Mouse (Mus musculus): ENCODE measurements around the gene Kif5a.

Kif5a gene

GRCm38 (mm10) chr10:127238241-127238824 lies 24.8 kb downstream of the Kif5a start:
- Histone ChIP-seq H3K4me3 (replicated peaks; ENCODE audit: low read length) (peak overlapping the region; percentile 66), H3K9me3 (ENCODE audit: low read length) (no peaks in the 10 kb centered on the region), H3K36me3 (ENCODE audit: insufficient read depth, low read length) (peaks cover 82% of the 10 kb centered on the region), H3K27me3 (ENCODE audit: insufficient read depth, low read length) (no peaks in the 10 kb centered on the region; the same call in 1 of the 2 replicates), H3K4me1 (replicated peaks; ENCODE audit: low read depth, low read length) (peaks cover 45% of the 10 kb centered on the region)
- no peak for TF ChIP-seq CTCF (conservative IDR thresholded peaks at IDR 0.05; ENCODE audit: low read length)
- peak; percentile 21; the same call in 1 of the 2 replicates for TF ChIP-seq NANOG (IDR thresholded peaks at IDR 0.05; ENCODE audit: borderline replicate concordance, low read length)

GRCm38 (mm10) chr10:127236541-127236940 lies 26.6 kb downstream of the Kif5a start:
- no peaks in the 10 kb centered on the region; the same call in 1 of the 2 replicates for H3K27me3 ChIP-seq (ENCODE audit: insufficient read depth, low read length)
- H3K4me1 ChIP-seq (replicated peaks; ENCODE audit: low read depth, low read length), result peaks cover 62% of the 10 kb centered on the region
- TF ChIP-seq CTCF (conservative IDR thresholded peaks at IDR 0.05; ENCODE audit: low read length) (no peak), NANOG (IDR thresholded peaks at IDR 0.05; ENCODE audit: borderline replicate concordance, low read length) (no peak), POU5F1 (IDR thresholded peaks at IDR 0.05; ENCODE audit: borderline replicate concordance, low read length) (no peak)
- no peak overlapping the region for H3K4me3 ChIP-seq (replicated peaks; ENCODE audit: low read length)
- H3K36me3 ChIP-seq (ENCODE audit: insufficient read depth, low read length), result peaks cover 75% of the 10 kb centered on the region
- H3K9me3 ChIP-seq (ENCODE audit: low read length), result no peaks in the 10 kb centered on the region

- Histone ChIP-seq H3K4me3 (replicated peaks; ENCODE audit: low read length) (no peak overlapping the region), H3K27me3 (ENCODE audit: insufficient read depth, low read length) (no peaks in the 10 kb centered on the region), H3K9me3 (ENCODE audit: low read length) (no peaks in the 10 kb centered on the region), H3K36me3 (ENCODE audit: insufficient read depth, low read length) (peaks cover 72% of the 10 kb centered on the region), H3K4me1 (replicated peaks; ENCODE audit: low read depth, low read length) (peaks cover 73% of the 10 kb centered on the region)
- TF ChIP-seq NANOG (IDR thresholded peaks at IDR 0.05; ENCODE audit: borderline replicate concordance, low read length) (no peak), CTCF (conservative IDR thresholded peaks at IDR 0.05; ENCODE audit: low read length) (peak; percentile 90), POU5F1 (IDR thresholded peaks at IDR 0.05; ENCODE audit: borderline replicate concordance, low read length) (no peak)
These were observed 30.0 kb downstream of the Kif5a start for GRCm38 (mm10) chr10:127233141-127233540.

- H3K9me3 ChIP-seq (ENCODE audit: low read length), result no peaks in the 10 kb centered on the region
- peak overlapping the region; percentile 37; the same call in 1 of the 2 replicates for H3K4me3 ChIP-seq (replicated peaks; ENCODE audit: low read length)
- H3K27me3 ChIP-seq (ENCODE audit: insufficient read depth, low read length), result no peaks in the 10 kb centered on the region
- TF ChIP-seq NANOG (IDR thresholded peaks at IDR 0.05; ENCODE audit: borderline replicate concordance, low read length) (no peak), CTCF (conservative IDR thresholded peaks at IDR 0.05; ENCODE audit: low read length) (no peak), POU5F1 (IDR thresholded peaks at IDR 0.05; ENCODE audit: borderline replicate concordance, low read length) (no peak)
- H3K4me1 ChIP-seq (replicated peaks; ENCODE audit: low read depth, low read length), result peaks cover 69% of the 10 kb centered on the region
- peaks cover 73% of the 10 kb centered on the region for H3K36me3 ChIP-seq (ENCODE audit: insufficient read depth, low read length)
These were observed 31.4 kb downstream of the Kif5a start for GRCm38 (mm10) chr10:127231741-127232140.

- Histone ChIP-seq H3K27me3 (ENCODE audit: insufficient read depth, low read length) (no peaks in the 10 kb centered on the region), H3K9me3 (ENCODE audit: low read length) (no peaks in the 10 kb centered on the region), H3K4me1 (replicated peaks; ENCODE audit: low read depth, low read length) (peaks cover 68% of the 10 kb centered on the region), H3K36me3 (ENCODE audit: insufficient read depth, low read length) (peaks cover 69% of the 10 kb centered on the region), H3K4me3 (replicated peaks; ENCODE audit: low read length) (peak overlapping the region; percentile 45; the same call in 1 of the 2 replicates)
- TF ChIP-seq NANOG (IDR thresholded peaks at IDR 0.05; ENCODE audit: borderline replicate concordance, low read length) (no peak), POU5F1 (IDR thresholded peaks at IDR 0.05; ENCODE audit: borderline replicate concordance, low read length) (no peak), CTCF (conservative IDR thresholded peaks at IDR 0.05; ENCODE audit: low read length) (no peak)
These were observed 32.5 kb downstream of the Kif5a start for GRCm38 (mm10) chr10:127230693-127231092.

GRCm38 (mm10) chr10:127228897-127229296 lies 34.3 kb downstream of the Kif5a start:
- Histone ChIP-seq H3K4me1 (replicated peaks; ENCODE audit: low read depth, low read length) (peaks cover 86% of the 10 kb centered on the region), H3K36me3 (ENCODE audit: insufficient read depth, low read length) (peaks cover 62% of the 10 kb centered on the region), H3K27me3 (ENCODE audit: insufficient read depth, low read length) (no peaks in the 10 kb centered on the region), H3K4me3 (replicated peaks; ENCODE audit: low read length) (no peak overlapping the region), H3K9me3 (ENCODE audit: low read length) (no peaks in the 10 kb centered on the region)
- TF ChIP-seq POU5F1 (IDR thresholded peaks at IDR 0.05; ENCODE audit: borderline replicate concordance, low read length) (no peak), NANOG (IDR thresholded peaks at IDR 0.05; ENCODE audit: borderline replicate concordance, low read length) (no peak), CTCF (conservative IDR thresholded peaks at IDR 0.05; ENCODE audit: low read length) (peak; percentile 87)

- Histone ChIP-seq H3K27me3 (ENCODE audit: insufficient read depth, low read length) (no peaks in the 10 kb centered on the region), H3K9me3 (ENCODE audit: low read length) (no peaks in the 10 kb centered on the region), H3K4me1 (replicated peaks; ENCODE audit: low read depth, low read length) (peaks cover 88% of the 10 kb centered on the region), H3K4me3 (replicated peaks; ENCODE audit: low read length) (no peak overlapping the region), H3K36me3 (ENCODE audit: insufficient read depth, low read length) (peaks cover 53% of the 10 kb centered on the region)
- TF ChIP-seq CTCF (conservative IDR thresholded peaks at IDR 0.05; ENCODE audit: low read length) (no peak), POU5F1 (IDR thresholded peaks at IDR 0.05; ENCODE audit: borderline replicate concordance, low read length) (no peak), NANOG (IDR thresholded peaks at IDR 0.05; ENCODE audit: borderline replicate concordance, low read length) (no peak)
These were observed 36.0 kb downstream of the Kif5a start for GRCm38 (mm10) chr10:127227163-127227562.

- H3K4me3 ChIP-seq (replicated peaks; ENCODE audit: low read length), result no peak overlapping the region
- H3K27me3 ChIP-seq (ENCODE audit: insufficient read depth, low read length), result no peaks in the 10 kb centered on the region
- H3K4me1 ChIP-seq (replicated peaks; ENCODE audit: low read depth, low read length), result peaks cover 81% of the 10 kb centered on the region
- no peaks in the 10 kb centered on the region for H3K9me3 ChIP-seq (ENCODE audit: low read length)
- TF ChIP-seq POU5F1 (IDR thresholded peaks at IDR 0.05; ENCODE audit: borderline replicate concordance, low read length) (no peak), NANOG (IDR thresholded peaks at IDR 0.05; ENCODE audit: borderline replicate concordance, low read length) (no peak), CTCF (conservative IDR thresholded peaks at IDR 0.05; ENCODE audit: low read length) (no peak)
- H3K36me3 ChIP-seq (ENCODE audit: insufficient read depth, low read length), result peaks cover 47% of the 10 kb centered on the region
These were observed 36.7 kb downstream of the Kif5a start for GRCm38 (mm10) chr10:127226318-127226895.
